Mouse (Mus musculus) regulatory T cell (primary cell): Measurements from ENCODE around the gene Tex48.

ENCODE experiments used
- in situ Hi-C: fragments of 300-600 bp; cut with MboI, MseI; formaldehyde crosslinking; loops from one replicate; pipeline ENCODE4 v1.15.1; 2025; ENCODE audit warnings: high pct_unique_total_duplicates

The Tex48 gene

DNA sequence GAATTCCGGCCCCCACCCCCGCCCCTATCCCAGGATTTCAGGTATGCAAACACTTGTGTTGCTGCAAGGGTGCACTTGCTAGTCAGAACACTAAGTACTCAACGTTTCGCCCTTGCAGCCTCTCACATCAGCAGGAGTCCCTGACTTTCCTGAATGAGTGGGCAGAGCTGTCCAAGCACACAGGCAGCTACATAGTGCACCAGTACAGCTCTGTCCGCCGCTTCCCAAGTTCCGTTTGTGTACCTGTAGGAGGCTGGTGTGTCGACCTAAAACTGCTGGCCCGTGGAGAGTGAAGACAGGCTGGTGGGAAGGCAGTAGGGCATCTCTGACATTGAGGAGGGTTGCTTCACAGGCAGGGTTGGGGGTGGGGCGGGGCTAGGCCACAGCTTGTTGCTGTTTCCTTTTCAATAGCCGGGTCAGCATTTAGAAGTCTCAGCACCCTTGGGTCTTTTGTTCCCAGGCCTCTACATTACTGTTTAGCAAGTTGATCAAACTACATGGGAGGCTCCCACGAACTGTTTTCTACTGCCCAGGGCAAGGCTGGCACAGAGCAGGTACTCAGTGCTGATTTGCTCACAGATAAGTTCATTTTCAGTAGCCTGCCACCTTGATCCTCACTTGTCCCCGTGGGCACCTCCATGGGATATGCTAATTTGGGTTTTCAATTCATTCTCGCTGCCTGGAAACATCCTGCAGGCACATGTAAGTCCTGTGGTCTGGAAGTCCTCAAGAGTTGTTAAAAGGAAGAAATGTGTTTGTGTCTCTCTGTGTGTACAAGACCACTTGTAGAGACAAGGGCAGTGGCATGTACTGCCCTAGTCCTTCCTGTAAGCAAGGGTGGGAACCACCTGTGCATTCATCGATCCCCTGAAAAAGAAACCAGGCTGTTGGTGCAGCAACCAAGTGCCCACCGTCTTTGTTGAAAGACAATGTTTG, 64.8 kb downstream of the Tex48 start:
- in situ Hi-C loops = loop anchor here (5.0 to 25.0 kb wide), 2 partner anchors 155 to 1195 kb away; partner anchors contain the start of genes Akna, Fkbp15 and Slc31a1
